Mouse (Mus musculus) common myeloid progenitor, adult 5-6 weeks (primary cell): ENCODE results near the gene Gm44965. TPM values are rescaled to one million over a fixed set of nuclear protein-coding genes. Genes with fewer than 3 reads are reported as not detected.

Experiments used
- ATAC-seq: replicated peaks from 2 replicates; pipeline ENCODE4 v1.8.0; 2016; ENCODE audit warnings: low read depth, mild to moderate bottlenecking, moderate TSS enrichment, inconsistent platforms; ENCODE audit not compliant: poor library complexity, severe bottlenecking
- total RNA-seq: library from RNA; stranded (forward); fragments of 200-1000, 187-1606 nt; gene quantifications from 2 replicates; pipeline ENCODE4 v1.2.3, GENCODE M21; 2017

The Gm44965 gene
- total RNA-seq, 1 experiment from 2014 or later, result not detected

- ATAC-seq, result no peak
Measured at GRCm38 (mm10) chr6:48648779-48649178, 55.0 kb downstream of the Gm44965 start.

- ATAC-seq, result no peak
Measured at GRCm38 (mm10) chr6:48650041-48650440, 56.3 kb downstream of the Gm44965 start.

GRCm38 (mm10) chr6:48658721-48659120, 65.0 kb downstream of the Gm44965 start:
- ATAC-seq, result no peak

GRCm38 (mm10) chr6:48664750-48665149, 71.0 kb downstream of the Gm44965 start:
- no peak for ATAC-seq

GRCm38 (mm10) chr6:48665471-48665870, 71.7 kb downstream of the Gm44965 start:
- ATAC-seq, result no peak

- 0 out of 2 replicates have a peak, but pooled peaks have one; percentile 45 for ATAC-seq
Measured at GRCm38 (mm10) chr6:48666159-48666586, 72.4 kb downstream of the Gm44965 start.

GRCm38 (mm10) chr6:48668022-48668421, 74.3 kb downstream of the Gm44965 start:
- ATAC-seq, result no peak

Other genes starting within 250 kb of the Gm44965 start
- gene Krba1, start 198.4 kb upstream of the Gm44965 start, total RNA-seq, result 4.8 and 6.6 TPM in 2 replicates
- 1.8 and 2.8 TPM in 2 replicates for gene Zfp467, start 148.1 kb upstream of the Gm44965 start, total RNA-seq
- not detected in 2 replicates for gene Sspo, start 145.7 kb upstream of the Gm44965 start, total RNA-seq
- gene Atp6v0e2, start 56.3 kb upstream of the Gm44965 start, total RNA-seq, result 2.1 TPM in 1 of 2 replicates, not detected in the other
- 4.9 and 5.6 TPM in 2 replicates for gene Lrrc61, start 39.1 kb upstream of the Gm44965 start, total RNA-seq
- gene Rarres2, start 21.2 kb upstream of the Gm44965 start, total RNA-seq, result not detected in 2 replicates
- not detected in 2 replicates for gene Gm45021, start 4.3 kb upstream of the Gm44965 start, total RNA-seq
- gene Repin1, start 58 bp upstream of the Gm44965 start, total RNA-seq, result 19.7 and 23.1 TPM in 2 replicates
- 2.1 and 3.3 TPM in 2 replicates for gene Zfp775, start 8.1 kb downstream of the Gm44965 start, total RNA-seq
- gene AI854703, start 32.8 kb downstream of the Gm44965 start, total RNA-seq, result 1.6 and 2.2 TPM in 2 replicates
- gene Gimap8, start 53.3 kb downstream of the Gm44965 start, total RNA-seq, result 3.7 TPM in 2 replicates
- gene Gimap9, start 82.2 kb downstream of the Gm44965 start, total RNA-seq, result 50.8 and 59.3 TPM in 2 replicates
- 1.8 and 7.3 TPM in 2 replicates for gene Gimap4, start 90.6 kb downstream of the Gm44965 start, total RNA-seq
- 81.8 and 82.1 TPM in 2 replicates for gene Gimap6, start 114.3 kb downstream of the Gm44965 start, total RNA-seq
- gene Gm28053, start 124.7 kb downstream of the Gm44965 start, total RNA-seq, result 35.9 and 66.8 TPM in 2 replicates
- 3.4 and 4.9 TPM in 2 replicates for gene Gimap7, start 124.7 kb downstream of the Gm44965 start, total RNA-seq
- 38.7 and 51.3 TPM in 2 replicates for gene Gimap1, start 145.1 kb downstream of the Gm44965 start, total RNA-seq
- gene Gimap5, start 152.3 kb downstream of the Gm44965 start, total RNA-seq, result 6.6 and 7.3 TPM in 2 replicates
- 0.34 and 0.69 TPM in 2 replicates for gene Gimap3, start 176.9 kb downstream of the Gm44965 start, total RNA-seq
- 33.7 and 54.6 TPM in 2 replicates for gene Tmem176a, start 247.0 kb downstream of the Gm44965 start, total RNA-seq
- 137 and 148 TPM in 2 replicates for gene Tmem176b, start 247.6 kb downstream of the Gm44965 start, total RNA-seq